Mouse (Mus musculus) WW6 (cell line): ENCODE data around the gene Cacna1d.
A peak's percentile ranks its signal among the peaks of the same experiment; 100 is the strongest.

Source experiments
- DNase-seq: peaks from one replicate; pipeline ENCODE4 v3.0.0-alpha.2; 2013; ENCODE audit warnings: low read depth, low spot score

Cacna1d gene

DNA sequence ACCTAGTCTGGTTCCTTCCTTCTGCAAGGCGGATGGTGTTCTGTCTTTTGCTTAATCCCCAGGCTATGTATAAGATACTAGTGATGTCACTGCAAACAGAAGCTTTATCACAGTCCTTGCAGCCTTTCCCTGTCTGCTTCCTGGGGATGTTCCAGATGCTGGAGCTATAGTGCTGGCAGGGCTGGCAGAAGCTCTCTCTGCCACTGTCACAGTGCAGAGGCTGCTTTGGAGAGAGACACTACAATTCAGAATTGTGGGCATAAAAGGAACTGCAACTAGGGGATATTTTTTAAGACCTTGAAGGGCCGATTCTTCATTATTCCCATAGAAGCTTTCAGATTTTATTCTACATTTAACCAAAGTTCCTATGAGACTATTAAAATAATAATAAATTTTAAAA lies 274.1 kb downstream of the Cacna1d start:
- DNase-seq = no peak

DNA sequence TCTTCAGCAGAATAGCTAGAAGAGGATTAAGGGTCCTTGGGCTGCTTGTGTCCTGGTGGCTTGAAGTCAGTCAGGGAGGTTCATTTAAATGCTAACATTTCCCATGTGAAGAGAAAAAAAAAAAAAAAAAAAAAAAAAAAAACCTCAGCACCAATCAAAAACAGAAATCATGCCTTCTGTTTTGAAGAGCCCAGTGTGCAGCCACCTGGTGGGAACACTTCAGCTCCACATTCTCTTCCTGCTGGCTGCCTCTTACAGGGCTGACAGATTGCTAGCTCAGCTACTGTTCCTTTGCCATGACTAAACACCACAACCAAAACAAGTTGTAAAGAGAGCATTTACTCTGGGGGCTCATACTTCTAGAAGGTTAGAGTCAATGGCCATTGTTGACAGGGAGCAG lies 283.1 kb downstream of the Cacna1d start:
- no peak for DNase-seq

DNA sequence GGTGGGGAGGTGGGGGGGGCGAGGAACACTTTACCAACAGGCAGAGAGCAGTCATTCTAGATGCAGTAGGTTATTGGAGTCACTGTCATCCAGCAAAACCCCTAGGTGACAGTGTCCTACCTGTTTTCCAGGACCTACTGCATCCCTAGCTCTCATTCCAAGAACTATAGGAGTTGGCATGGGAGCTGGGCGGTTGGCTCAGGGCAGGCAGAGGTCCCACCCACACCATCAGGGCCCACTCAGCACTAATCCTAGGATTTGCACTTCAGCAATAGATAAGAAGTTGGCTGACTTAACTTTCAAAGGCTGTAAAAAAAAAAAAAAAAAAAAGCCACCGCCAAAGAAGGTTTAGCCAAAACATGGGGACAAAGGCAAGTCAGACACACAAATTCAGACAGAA lies 285.4 kb downstream of the Cacna1d start:
- no peak for DNase-seq

GRCm38 (mm10) chr14:30204526-30204925 lies 286.7 kb downstream of the Cacna1d start:
- DNase-seq = no peak

DNA sequence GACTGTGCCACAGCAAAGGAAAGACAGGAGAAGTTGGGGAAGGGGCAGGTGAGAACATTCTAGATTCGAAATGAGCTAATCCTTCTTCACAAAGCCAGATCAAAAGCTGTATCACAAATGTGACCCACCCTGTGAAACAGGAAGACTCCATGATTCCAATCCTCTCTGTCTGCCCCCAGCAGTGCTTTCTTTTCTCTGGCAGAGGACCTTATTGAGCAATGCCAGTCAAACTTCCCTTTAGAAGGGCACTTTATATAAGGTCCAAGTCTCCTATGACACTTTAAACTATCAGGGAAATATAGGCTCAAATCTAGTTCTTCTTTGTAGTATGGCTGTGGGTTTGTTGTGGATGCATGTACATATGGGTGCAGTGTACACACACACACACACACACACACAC lies 290.9 kb downstream of the Cacna1d start:
- no peak for DNase-seq

DNA sequence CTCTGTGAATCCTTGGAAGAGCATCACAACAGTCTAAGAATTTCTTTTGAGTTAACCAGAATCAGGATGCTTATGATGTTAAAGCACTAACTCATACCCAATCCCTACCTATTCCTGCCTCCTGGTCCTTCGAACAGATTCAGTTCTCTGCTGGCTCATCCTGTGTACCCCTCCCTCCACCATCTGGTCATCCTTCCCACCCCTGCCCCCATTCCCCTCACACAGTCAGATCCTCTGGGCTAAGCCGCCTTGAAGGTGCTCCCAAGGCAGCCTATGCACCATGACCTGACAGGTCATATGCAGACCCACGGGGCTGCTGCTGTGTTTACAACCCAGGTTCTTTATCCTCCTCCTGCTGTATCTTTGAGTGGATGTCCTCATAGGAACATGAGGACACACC lies 292.4 kb downstream of the Cacna1d start:
- no peak for DNase-seq

- no peak for DNase-seq
Observed at GRCm38 (mm10) chr14:30198116-30198515, 293.1 kb downstream of the Cacna1d start.

DNA sequence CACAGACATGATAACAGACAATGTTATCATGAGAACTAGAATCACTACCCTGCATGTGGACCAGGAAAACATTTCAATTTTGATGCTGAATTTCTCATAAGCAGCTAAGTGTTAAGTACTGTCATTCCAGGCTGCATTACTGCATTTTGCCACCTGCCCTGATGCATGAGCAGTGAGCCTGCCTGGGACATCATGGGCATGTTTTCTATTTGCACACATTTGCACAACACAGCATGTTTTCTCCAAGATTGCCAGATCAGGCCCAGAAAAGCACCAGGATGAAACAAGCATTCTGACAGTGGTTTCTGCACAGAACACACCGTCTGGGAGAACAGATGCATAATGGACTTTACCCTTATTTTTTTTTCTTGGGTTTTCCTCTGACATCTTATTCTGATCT lies 294.3 kb downstream of the Cacna1d start:
- DNase-seq = no peak

DNA sequence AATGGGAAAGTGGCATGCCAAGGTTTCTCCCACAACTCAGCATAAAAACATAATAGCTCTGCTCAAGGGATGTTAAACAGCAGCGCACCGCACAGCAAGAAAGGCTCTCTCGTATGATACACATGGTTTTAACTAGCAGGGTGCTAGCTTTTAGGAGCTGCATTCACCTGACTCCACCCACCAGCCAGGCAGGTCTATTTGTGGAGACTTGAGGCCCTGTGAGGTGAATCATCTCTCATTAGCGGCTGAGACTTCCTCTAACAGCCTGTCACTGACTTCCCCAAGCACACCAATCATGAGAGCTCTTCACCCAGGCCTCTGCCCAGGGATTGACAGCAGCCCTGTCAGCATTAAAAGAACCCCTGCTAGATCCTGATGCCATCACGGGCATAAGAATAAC lies 295.0 kb downstream of the Cacna1d start:
- no peak for DNase-seq

DNA sequence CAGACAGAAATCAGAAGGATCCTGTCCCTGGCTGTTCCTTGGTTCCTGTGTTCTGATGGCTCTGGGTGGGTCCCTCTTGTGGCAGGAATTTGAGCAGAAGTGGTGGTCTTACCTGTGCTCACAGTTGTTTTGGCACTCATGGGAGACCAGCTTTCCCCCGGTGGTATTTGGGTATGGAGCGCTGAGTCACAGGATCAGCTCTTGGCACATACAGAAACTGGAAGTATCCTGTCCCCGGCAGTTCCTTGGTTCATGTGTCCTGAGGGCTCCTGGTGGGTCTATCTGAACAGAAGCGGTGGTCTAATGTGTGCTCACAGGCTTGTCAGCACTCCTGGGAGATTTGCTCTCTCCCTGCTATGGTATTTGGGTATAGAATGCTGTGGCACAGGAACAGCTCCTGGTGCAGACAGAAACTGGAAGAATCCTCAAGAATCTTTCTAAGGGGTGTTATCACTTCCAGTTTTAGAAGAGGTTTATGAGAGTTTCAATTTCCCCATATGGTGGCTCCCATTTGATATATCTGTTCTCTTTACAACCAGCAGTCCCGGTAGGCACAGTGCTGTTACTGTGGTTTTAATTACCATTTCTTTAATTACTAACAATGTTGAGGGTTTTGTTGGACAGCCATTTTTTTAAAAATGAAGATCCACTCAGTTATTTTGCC lies 300.8 kb downstream of the Cacna1d start:
- DNase-seq = peak; percentile 1

DNA sequence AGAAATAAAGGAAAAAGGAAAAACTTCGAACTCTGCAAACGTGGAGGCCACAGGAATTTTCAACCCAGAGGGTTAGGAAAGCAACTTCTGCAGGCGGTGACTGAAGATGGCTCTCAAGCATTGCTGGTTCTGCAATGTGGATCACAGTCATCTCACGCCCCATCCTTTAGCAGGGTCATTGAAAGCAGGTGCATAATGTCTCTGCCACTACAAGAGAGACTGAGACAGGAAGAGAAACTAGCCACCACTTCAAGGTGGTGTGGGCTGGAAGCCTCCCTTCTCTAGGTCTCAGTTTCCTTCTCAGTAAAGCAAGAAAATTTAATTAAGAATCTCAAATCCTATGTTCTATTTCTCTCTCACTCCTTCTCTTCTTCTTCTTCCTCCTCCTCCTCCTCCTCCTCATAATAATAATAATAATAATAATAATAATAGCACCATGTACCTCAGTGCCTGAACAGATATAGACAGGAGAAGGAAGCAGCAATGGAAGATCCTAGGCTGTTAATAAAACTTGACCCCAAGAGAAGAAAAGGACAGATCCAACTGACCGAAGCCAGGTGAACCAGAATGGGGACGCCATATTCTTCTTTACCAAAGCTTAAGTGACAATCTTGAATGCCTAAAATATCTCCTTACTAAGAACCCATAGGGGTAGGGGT lies 305.5 kb downstream of the Cacna1d start:
- no peak for DNase-seq

DNA sequence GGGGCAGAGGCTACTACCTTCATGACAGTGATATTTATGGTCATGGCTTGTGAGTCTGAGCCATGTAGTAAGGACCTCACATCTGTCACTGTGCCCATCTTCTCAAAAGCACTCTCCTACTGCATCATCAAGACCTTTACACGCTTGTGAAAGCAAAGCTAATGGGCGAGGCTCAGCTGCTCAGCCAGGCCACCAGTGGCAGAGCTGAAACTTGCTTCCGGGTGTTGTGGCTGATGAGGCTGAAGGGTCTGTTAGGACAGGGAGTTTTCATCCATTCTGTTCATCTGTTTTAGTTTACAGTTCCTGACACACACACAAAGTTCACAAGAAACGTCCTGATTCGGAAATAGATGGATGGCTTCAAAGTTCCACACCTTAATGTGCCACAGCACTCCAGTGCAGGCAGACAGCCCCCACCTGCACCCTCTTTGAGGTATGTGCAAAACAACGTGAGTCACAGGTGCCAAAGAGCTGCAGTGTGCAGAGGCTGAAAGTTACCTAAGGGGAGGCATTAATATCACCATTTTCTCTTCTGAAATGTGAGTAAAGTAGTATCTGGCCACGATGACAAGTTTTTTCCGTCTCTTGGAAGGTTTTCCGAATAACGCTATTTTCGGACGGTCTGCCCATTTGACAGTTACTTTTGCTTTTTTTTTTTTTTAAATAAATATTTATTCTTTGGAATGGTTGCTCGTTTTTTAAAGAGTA lies 306.7 kb downstream of the Cacna1d start:
- DNase-seq = no peak

DNA sequence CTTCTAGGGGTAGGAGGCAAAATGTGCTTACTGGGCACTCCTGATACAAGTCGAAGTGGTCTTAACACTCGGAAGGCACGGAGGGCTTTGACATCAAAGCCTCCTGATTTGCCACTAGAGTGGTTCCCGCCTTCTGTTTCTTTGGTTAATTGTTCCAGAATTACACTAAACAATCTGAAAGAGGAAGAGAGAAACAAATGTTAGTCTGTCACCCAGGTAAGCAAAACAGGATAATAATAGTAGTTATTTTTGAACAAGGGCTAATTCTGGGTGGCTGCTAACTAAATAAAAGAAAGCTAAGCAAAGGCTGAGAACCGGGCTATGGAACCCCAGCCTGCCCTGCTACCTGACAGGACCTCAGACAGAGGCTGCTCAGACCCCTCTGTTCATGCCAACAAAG lies 307.2 kb downstream of the Cacna1d start:
- no peak for DNase-seq

GRCm38 (mm10) chr14:30182624-30183524 lies 308.4 kb downstream of the Cacna1d start:
- no peak for DNase-seq

GRCm38 (mm10) chr14:30178306-30178705 lies 312.9 kb downstream of the Cacna1d start:
- DNase-seq = no peak

- no peak for DNase-seq
Observed at GRCm38 (mm10) chr14:30177850-30178249, 313.4 kb downstream of the Cacna1d start.

DNA sequence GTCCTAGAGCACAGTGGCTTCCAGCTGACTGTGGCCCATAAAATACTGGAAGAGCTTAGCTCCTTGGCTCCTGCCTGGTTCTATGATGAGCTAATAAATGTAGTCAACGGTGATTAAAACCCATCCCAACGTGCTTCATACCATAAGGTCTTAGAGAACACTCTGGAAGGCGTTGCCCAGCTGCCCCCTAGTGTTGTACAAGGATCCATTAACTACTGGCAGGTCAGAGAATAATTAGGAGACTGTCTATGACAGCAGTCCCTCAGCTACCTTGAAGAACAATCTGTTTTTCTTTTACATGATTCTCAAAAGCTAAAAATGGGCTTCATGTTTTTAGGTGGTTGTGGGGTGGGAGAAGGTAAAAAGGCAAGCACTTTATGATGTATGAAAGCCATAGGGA lies 315.9 kb downstream of the Cacna1d start:
- DNase-seq = no peak

DNA sequence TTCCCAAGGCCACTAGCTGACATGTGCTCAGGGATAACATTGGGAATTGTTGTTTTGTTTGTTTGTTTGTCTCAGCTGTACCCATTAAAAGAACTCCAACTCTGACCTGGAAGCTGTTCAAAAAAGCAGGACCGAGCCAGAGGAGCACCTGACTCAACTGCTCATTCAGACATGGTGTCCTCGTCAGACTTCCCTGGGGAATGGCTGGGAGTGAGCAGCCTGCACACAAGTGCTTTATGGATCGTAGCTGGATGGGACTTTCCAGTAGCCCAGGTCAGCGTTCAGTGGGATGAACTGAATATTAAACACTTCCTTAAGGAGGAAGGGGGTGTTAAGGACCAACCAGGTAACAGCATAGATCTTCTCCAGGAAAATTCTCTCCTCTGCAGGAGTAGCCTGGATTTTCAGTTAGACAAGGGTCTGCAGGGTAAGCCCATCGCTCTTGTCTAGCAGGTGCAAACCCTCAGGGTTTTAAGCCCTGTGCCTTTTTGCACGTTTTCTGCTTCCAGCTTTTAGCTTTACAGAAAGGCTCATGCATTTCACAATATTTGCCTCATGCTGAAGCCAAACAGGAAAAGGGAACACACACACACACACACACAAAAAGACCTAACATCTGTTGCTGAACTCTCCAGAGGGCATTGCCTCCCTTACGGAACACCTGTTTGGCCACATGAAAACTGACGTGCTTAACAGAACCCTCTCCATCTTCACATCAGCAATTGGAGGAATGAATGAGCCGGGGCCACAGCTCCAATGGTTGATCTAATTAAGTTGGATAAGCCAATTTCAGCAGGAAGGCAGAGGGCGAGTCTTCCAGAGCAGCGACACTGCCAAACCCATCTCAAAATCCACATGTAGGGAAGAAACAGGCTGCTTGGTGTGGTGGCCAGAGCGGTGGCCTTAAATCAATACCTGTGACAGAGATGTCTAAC lies 318.2 kb downstream of the Cacna1d start:
- no peak for DNase-seq

GRCm38 (mm10) chr14:30171593-30171992 lies 319.7 kb downstream of the Cacna1d start:
- no peak for DNase-seq

- no peak for DNase-seq
Observed at GRCm38 (mm10) chr14:30171008-30171407, 320.2 kb downstream of the Cacna1d start.

GRCm38 (mm10) chr14:30169455-30169854 lies 321.8 kb downstream of the Cacna1d start:
- DNase-seq = no peak
